ENCODE assay signal across 8 mouse cellular contexts in the genomic region with DNA sequence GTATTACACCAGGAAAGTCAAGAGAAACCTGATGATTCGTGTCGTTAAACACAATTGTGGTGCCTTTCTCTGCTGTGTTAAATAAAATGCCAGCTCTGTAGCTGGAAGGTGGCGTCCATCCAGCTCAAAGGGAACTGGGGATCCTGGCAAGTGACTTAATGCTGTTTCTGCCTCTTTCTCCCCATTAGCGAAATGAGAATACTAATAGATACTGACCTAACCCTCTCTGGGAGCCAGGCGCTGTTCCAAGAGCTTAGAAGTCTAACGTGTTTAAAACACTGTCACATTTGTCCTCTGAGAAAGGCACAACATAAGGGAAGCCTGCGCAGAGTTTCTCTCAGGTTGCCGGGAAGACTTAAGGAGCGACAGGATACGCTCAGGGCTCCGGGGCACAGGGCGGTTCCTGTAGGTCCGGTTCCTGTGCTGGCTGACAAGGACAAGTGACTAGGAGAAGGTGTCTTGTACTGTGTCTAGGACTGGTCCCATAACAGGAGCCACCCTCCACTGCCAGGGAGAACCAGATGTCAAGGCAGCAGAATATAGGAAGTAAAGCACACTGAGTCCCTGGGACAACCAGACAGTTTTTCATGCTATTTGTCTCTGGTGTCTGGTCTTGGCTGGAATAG.
DNase-seq lines count a peak whose midpoint lies in the region; ATAC-seq and TF ChIP-seq lines count a peak whose summit lies in the region.

No protein-coding gene starts in this region.

- peak overlapping the region; percentile 19 for H3K4me2 ChIP-seq in kidney, postnatal 0 days (ENCODE audit: low read length)
- peak overlapping the region; percentile 41 for H3K4me2 ChIP-seq in embryonic facial prominence, embryonic 15.5 days (replicated peaks)
- peak overlapping the region; percentile 37 for H3K4me2 ChIP-seq in midbrain, embryonic 12.5 days (replicated peaks)

- H3K27me3 ChIP-seq in kidney, postnatal 0 days (ENCODE audit: insufficient read depth, low read length): no peaks in the 10 kb centered on the region
- H3K27me3 ChIP-seq in embryonic facial prominence, embryonic 15.5 days: 0 out of 2 replicates have a peak, but pooled peaks cover 6% of the 10 kb centered on the region
- H3K27me3 ChIP-seq in midbrain, embryonic 12.5 days: peaks cover 14% of the 10 kb centered on the region

- TF ChIP-seq CTCF in kidney, postnatal 0 days (IDR thresholded peaks at IDR 0.05; ENCODE audit: low read depth): no peak

- 31% methylated on average over 13 of the region's 13 CpGs for WGBS in kidney, postnatal 0 days
- 38% methylated on average over 13 of the region's 13 CpGs for WGBS in embryonic facial prominence, embryonic 15.5 days
- 62% methylated on average over 13 of the region's 13 CpGs for WGBS in midbrain, embryonic 12.5 days

- no peak overlapping the region; the same call in 1 of the 2 replicates for H3K27ac ChIP-seq in kidney, postnatal 0 days
- peak overlapping the region; percentile 23; the same call in 1 of the 2 replicates for H3K27ac ChIP-seq in embryonic facial prominence, embryonic 15.5 days (replicated peaks)
- H3K27ac ChIP-seq in midbrain, embryonic 12.5 days (replicated peaks): peak overlapping the region; percentile 67; the same call in 1 of the 2 replicates

- H3K4me1 ChIP-seq in kidney, postnatal 0 days (replicated peaks; ENCODE audit: insufficient read depth, low read length): peaks cover 11% of the 10 kb centered on the region; the same call in 1 of the 2 replicates
- peaks cover 20% of the 10 kb centered on the region for H3K4me1 ChIP-seq in embryonic facial prominence, embryonic 15.5 days
- H3K4me1 ChIP-seq in midbrain, embryonic 12.5 days: peaks cover 20% of the 10 kb centered on the region

- no peaks in the 10 kb centered on the region for H3K36me3 ChIP-seq in kidney, postnatal 0 days (ENCODE audit: insufficient read depth, low read length)
- H3K36me3 ChIP-seq in embryonic facial prominence, embryonic 15.5 days: no peaks in the 10 kb centered on the region
- no peaks in the 10 kb centered on the region for H3K36me3 ChIP-seq in midbrain, embryonic 12.5 days

- no peaks in the 10 kb centered on the region for H3K9me3 ChIP-seq in kidney, postnatal 0 days (replicated peaks; ENCODE audit: low read length)
- H3K9me3 ChIP-seq in embryonic facial prominence, embryonic 15.5 days (replicated peaks): no peaks in the 10 kb centered on the region
- no peaks in the 10 kb centered on the region for H3K9me3 ChIP-seq in midbrain, embryonic 12.5 days

- DNase-seq in kidney, postnatal 0 days (ENCODE audit: low spot score): no peak
- no peak for DNase-seq in kidney, adult 9 months
- DNase-seq in brain, adult 2 months (ENCODE audit: low read depth, low spot score): peak; percentile 50
- DNase-seq in layer of hippocampus, adult 9-10 months (ENCODE audit: low spot score): no peak
- DNase-seq in adrenal gland, postnatal 14 days: no peak

- H3K9ac ChIP-seq in kidney, postnatal 0 days (ENCODE audit: low read depth, low read length): no peak overlapping the region
- no peak overlapping the region for H3K9ac ChIP-seq in embryonic facial prominence, embryonic 15.5 days
- H3K9ac ChIP-seq in midbrain, embryonic 12.5 days (replicated peaks): no peak overlapping the region

- no peak for ATAC-seq in kidney, postnatal 0 days (replicated peaks; ENCODE audit: low FRiP score, low read depth)
- no peak; the same call in 1 of the 2 replicates for ATAC-seq in embryonic facial prominence, embryonic 15.5 days (ENCODE audit: insufficient number of reproducible peaks, low FRiP score, low TSS enrichment, low read depth)
- ATAC-seq in midbrain, embryonic 12.5 days (ENCODE audit: low FRiP score, low read depth): no peak
- no peak for ATAC-seq in granulocyte monocyte progenitor cell, adult 5-6 weeks (replicated peaks; ENCODE audit: poor library complexity, severe bottlenecking)

- H3K4me3 ChIP-seq in kidney, postnatal 0 days (replicated peaks; ENCODE audit: low read depth, low read length): no peak overlapping the region
- no peak overlapping the region; the same call in 1 of the 2 replicates for H3K4me3 ChIP-seq in embryonic facial prominence, embryonic 15.5 days (replicated peaks)
- H3K4me3 ChIP-seq in midbrain, embryonic 12.5 days: no peak overlapping the region
